Mouse (Mus musculus) left cerebral cortex, postnatal 36 days (tissue): ENCODE measurements around the gene Ptprc. TPM values are rescaled to one million over a fixed set of nuclear protein-coding genes. Genes with fewer than 3 reads are reported as not detected.

ENCODE experiments used
- DNase-seq, 2 experiments: peaks; one replicate each; pipeline ENCODE4 v3.0.0; 2021 to 2022; ENCODE audit warnings: low spot score in 2 of 2, mixed read lengths in 1 of 2
- intact Hi-C: fragments of 180-260 bp; cut with DNase I; formaldehyde crosslinking; loops from one replicate; pipeline ENCODE4 v1.15.1; 2025
- total RNA-seq, 2 experiments: library from RNA; stranded (reverse); gene quantifications; 2 replicates each; pipeline ENCODE4 v1.2.3; 2021

Ptprc gene
- total RNA-seq, 2 experiments from 2014 or later = 2.3 to 3.2 TPM

DNA sequence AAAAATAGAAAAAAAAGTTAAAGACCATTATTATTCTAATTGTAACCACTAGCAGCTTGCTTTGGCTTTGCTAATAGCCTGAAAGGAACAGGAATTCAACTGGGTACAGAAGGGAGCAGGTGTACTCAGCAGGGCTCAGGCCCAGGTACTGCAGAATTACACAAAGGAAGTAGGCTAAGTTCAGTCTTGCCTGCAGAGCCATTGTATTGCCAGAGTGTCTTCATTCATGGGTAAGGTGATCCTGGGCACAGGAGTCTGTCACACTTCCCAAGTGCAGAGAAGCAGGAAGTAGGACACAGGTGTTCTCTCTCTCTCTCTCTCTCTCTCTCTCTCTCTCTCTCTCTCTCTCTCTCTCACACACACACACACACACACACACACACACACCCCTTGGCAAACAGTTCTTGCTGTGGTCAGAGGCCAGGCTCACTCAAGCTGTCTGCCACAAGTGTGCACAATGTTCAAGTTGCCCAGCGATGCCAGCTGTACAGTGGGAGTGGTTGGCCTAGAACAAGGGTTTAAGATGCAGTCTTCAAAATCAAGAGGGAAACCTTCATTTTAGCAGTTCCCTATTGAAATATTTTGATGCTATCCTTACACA lies 21.2 kb downstream of the Ptprc start:
- DNase-seq = no peak
- intact Hi-C loops = no loop called here

DNA sequence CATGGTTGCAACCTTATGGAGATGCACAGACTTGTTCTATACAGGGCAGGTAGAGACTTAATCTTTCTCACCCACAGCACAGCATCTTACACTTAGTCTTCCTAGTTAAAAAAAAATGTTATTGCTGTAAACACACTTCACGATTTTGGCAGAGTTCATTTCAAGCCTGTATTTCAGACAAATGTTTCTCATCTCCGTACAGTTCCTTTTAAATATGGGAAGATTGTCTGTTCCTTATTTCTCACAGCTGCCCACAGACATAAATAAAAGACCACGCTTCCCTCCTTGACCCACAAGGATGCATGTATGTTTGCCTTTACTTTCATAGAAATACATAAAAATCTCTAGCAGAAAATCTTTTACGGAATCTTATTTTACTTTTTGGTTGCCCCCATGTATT lies 22.4 kb downstream of the Ptprc start:
- no peak for DNase-seq
- intact Hi-C loops = no loop called here

GRCm38 (mm10) chr1:138148844-138149243 lies 26.7 kb downstream of the Ptprc start:
- DNase-seq = peak; percentile 73 to 85
- intact Hi-C loops = loop anchor here (2.0 kb wide), 1 partner anchor 142 kb away; no protein-coding TSS in a partner anchor

GRCm38 (mm10) chr1:138145571-138145970 lies 29.9 kb downstream of the Ptprc start:
- no peak for DNase-seq
- intact Hi-C loops = no loop called here

DNA sequence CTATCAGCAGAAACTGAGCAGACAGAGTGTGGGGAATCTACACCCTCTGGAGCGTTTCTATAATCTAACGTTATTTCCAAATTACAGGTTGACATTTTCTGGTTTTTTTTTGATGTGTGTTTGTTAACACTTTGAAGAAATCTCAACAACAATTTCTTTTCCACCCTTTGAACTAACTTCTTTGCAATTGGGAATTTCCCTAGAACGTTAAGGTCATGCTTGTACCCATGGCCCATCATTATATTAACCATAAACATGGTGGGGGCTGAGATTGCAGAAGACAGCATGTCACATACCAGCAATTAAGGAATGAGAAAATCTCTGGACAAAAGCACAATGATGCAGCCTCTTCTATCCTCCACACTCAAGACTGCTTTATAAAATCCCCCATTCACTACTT lies 30.4 kb downstream of the Ptprc start:
- intact Hi-C loops = no loop called here
- no peak for DNase-seq

DNA sequence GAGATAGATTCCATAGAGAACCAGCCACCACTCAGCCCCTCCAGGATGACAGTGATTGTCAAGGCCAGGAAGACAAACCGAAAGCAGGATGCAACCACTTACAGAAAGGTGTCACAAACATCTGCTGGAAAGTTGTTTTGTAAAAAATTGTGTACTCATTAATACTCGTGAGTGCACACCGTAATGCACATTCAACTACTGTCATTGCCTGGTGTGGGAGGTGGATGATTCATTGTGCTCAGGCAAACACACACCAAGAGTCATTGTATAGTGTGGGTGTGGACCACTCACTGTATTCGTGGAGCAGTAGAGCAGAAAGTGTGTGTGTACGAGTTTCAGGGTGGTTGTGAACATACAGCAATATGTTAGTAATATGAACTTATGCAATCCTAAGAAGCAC lies 31.1 kb downstream of the Ptprc start:
- intact Hi-C loops = no loop called here
- no peak for DNase-seq

DNA sequence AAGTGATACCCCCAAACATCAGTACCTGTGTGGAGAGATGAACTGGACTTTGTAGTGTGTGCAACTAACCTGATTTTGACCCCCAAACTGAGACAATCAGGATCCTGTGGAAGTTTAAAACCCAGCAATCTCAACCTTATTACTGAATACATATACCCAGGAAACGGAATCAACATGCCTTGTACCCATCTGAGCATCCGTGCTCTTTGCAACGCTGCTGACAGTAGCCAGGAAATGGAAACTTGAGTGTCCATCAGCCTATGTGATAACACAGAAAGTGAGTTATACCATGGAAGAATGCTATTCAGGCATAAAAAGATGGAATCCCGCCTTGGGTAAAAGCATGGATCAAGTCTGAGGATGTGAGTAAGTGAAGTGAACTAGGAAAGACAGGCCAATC lies 34.7 kb downstream of the Ptprc start:
- intact Hi-C loops = no loop called here
- DNase-seq = no peak

- DNase-seq = no peak
- intact Hi-C loops = loop anchor here (10.0 kb wide), 1 partner anchor 697 kb away; no protein-coding TSS in a partner anchor
Observed at GRCm38 (mm10) chr1:138137696-138138095, 37.8 kb downstream of the Ptprc start.

- intact Hi-C loops = loop anchor here (10.0 kb wide), 1 partner anchor 698 kb away; no protein-coding TSS in a partner anchor
- DNase-seq = no peak
Observed at GRCm38 (mm10) chr1:138137024-138137577, 38.4 kb downstream of the Ptprc start.

GRCm38 (mm10) chr1:138136373-138136779 lies 39.1 kb downstream of the Ptprc start:
- intact Hi-C loops = loop anchor here (10.0 kb wide), 1 partner anchor 698 kb away; no protein-coding TSS in a partner anchor
- DNase-seq = peak; percentile 67 to 73

DNA sequence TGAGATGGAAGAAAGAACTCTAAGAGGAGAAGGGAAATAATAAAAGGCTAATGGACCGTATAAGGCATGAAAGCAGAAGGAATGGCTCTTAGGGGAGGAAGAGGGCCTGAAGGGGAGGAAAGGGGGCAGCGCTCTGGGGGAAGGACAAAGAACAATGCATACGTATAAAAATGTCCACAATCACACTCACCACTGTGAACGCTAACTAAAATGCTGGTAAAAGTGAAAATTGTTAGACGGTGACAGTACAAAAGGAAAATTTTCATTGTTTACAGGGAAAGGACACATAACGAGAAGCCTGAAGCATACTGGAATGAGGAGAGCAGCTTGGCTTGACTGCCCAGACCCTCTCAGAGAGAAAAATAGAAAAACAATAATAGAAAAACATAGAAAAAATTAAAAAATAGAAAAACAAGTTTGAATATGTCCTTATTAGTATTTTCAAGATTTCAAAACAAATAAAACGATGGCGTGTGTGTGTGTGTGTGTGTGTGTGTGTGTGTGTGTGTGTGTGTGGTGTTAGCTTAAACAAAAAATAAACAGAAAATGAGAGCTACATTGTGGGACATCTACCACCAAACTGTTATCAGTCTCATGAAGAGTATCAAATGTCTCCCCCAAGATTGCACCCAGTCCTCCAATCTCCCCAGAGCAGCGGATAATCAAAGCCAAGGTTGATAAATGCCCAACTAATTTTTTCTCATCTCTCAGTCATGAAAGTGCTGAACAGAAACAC lies 39.7 kb downstream of the Ptprc start:
- intact Hi-C loops = loop anchor here (10.0 kb wide), 1 partner anchor 699 kb away; no protein-coding TSS in a partner anchor
- no peak for DNase-seq

DNA sequence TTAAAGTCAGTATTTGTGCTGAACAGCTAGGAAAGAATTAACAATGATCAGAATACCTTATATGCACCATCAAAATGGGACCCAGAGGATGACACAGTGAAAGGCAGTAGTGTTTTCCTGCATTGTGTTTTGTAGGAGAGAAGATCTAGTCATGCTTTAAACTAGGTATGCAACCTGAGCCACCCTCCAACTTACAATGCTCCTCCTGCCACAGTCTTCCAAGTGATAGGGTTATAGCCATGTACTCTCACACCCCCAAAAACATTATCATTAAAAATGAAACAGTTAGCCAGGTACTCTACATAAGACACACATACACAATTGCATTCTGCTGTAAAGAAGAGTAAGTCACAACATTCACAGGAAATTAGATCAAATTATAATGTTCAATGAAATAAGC lies 40.4 kb downstream of the Ptprc start:
- intact Hi-C loops = loop anchor here (10.0 kb wide), 1 partner anchor 700 kb away; no protein-coding TSS in a partner anchor
- no peak for DNase-seq

- intact Hi-C loops = loop anchor here (5.0 to 10.0 kb wide), 2 partner anchors 148 to 700 kb away; no protein-coding TSS in a partner anchor
- DNase-seq = no peak
Observed at GRCm38 (mm10) chr1:138134324-138134723, 41.2 kb downstream of the Ptprc start.

- DNase-seq = no peak
- intact Hi-C loops = loop anchor here (5.0 to 10.0 kb wide), 2 partner anchors 151 to 703 kb away; no protein-coding TSS in a partner anchor
Observed at GRCm38 (mm10) chr1:138131739-138132138, 43.8 kb downstream of the Ptprc start.

DNA sequence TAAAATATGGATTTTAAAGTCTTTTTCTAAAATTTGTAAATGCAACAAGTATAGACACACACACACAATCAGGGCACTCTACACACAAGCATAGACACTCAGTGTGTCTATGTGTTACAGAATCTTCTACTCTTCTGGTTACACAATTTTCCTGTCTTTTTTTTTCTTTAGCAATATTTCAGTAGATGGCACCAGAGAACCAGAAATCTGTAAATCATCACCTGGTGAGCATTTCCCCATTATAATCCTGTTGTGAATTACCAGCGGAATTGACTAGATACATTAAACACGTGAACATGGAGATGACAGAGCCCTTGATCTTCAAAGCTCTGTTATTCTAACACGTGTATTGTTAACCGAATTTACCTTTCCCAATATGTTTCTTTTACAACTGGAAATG lies 45.4 kb downstream of the Ptprc start:
- no peak for DNase-seq

GRCm38 (mm10) chr1:138126843-138127242 lies 48.7 kb downstream of the Ptprc start:
- intact Hi-C loops = no loop called here

More for the DNA sequence above, 45.4 kb downstream of the Ptprc start:
- intact Hi-C loops = loop anchor here (5.0 to 10.0 kb wide), 2 partner anchors 152 to 705 kb away; no protein-coding TSS in a partner anchor

GRCm38 (mm10) chr1:138125281-138125680 lies 50.2 kb downstream of the Ptprc start:
- intact Hi-C loops = no loop called here
- DNase-seq = no peak

More at GRCm38 (mm10) chr1:138126843-138127242, 48.7 kb downstream of the Ptprc start:
- no peak for DNase-seq

GRCm38 (mm10) chr1:138123866-138124265 lies 51.6 kb downstream of the Ptprc start:
- intact Hi-C loops = no loop called here
- no peak for DNase-seq

DNA sequence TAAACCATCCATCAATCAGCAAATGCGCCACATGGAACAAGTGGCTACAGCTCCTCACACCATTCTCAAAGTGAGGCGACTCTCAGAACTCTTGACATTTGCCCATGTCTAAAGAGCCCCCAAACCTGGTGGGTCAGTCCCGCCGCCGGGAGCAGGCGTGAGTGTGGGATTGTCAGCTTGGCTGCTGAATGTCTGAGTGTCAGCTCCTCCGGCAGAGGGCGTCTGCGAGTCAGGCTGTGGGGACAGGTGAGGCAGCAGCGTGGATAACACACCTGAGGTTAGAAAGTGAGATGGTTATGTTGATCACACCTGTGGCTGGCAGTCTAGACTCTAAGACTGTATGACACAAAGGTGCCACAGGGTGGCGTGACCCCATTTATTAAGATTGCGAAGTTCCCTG lies 55.6 kb downstream of the Ptprc start:
- intact Hi-C loops = no loop called here
- DNase-seq = no peak

DNA sequence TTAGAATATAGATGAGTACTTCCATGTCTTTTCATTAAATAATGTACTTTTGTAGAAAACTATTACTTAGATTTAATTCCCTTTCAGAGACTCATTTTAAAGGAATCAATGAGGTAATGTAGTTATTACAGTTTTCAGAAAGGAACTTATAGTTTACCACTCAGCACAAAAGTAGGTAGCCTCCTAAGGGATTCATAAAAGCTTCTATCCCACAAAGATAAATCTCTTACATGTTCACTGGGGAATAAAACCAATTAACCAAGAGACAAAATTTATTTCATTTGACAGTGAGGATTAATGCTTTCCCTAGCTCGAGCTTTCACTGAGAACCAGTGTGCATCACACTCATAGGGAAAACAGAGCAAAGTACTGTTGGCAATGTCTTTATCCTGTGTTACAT lies 82.3 kb downstream of the Ptprc start:
- intact Hi-C loops = no loop called here
- no peak for DNase-seq
